Mouse (Mus musculus) heart, embryonic 11.5 days (tissue): ENCODE measurements around the gene Ccdc8. TPM values are rescaled to one million over a fixed set of nuclear protein-coding genes. Genes with fewer than 3 reads are reported as not detected.
"Not testable (repeated sequence)": the region's sequence is repeated elsewhere in the genome, so short reads cannot be mapped to it uniquely, and the experiment has no call there.

Experiments
- ATAC-seq: fragments of 200-750 bp; cut with Nextera tagmentation; replicated peaks from 2 replicates; pipeline ENCODE4 v1.8.0; 2017; ENCODE audit warnings: moderate library complexity; ENCODE audit not compliant: insufficient number of reproducible peaks, low FRiP score, low TSS enrichment
- H3K27ac ChIP-seq: fragments of 300-500 bp; sonication (generic); 2 replicates; pipeline ENCODE4 v1.5.1; 2014; ENCODE audit warnings: mild to moderate bottlenecking, low read depth, low read length
- H3K27me3 ChIP-seq: fragments of 300-500 bp; sonication (generic); 2 replicates; pipeline ENCODE4 v1.6.1; 2014; ENCODE audit warnings: mild to moderate bottlenecking, low read length, mixed read lengths; ENCODE audit not compliant: control insufficient read depth, insufficient read depth
- H3K36me3 ChIP-seq: fragments of 300-500 bp; sonication (generic); 2 replicates; pipeline ENCODE4 v1.6.1; 2014; ENCODE audit warnings: mild to moderate bottlenecking, low read length, moderate library complexity, mixed read lengths; ENCODE audit not compliant: control insufficient read depth, insufficient read depth
- H3K4me1 ChIP-seq: fragments of 300-500 bp; sonication (generic); 2 replicates; pipeline ENCODE4 v1.6.1; 2014; ENCODE audit warnings: low read length; ENCODE audit not compliant: control insufficient read depth, insufficient read depth
- H3K4me2 ChIP-seq: fragments of 300-500 bp; sonication (generic); 2 replicates; pipeline ENCODE4 v1.6.1; 2014; ENCODE audit warnings: mild to moderate bottlenecking, moderate library complexity
- H3K4me3 ChIP-seq: fragments of 300-500 bp; sonication (generic); 2 replicates; pipeline ENCODE4 v1.5.1; 2014; ENCODE audit warnings: low read depth, low read length
- H3K9ac ChIP-seq: fragments of 300-500 bp; sonication (generic); 2 replicates; pipeline ENCODE4 v1.6.1; 2014; ENCODE audit warnings: mild to moderate bottlenecking, low read depth, low read length, moderate library complexity
- H3K9me3 ChIP-seq: fragments of 300-500 bp; sonication (generic); replicated peaks from 2 replicates; pipeline ENCODE4 v1.6.1; 2016; ENCODE audit warnings: low read length; ENCODE audit not compliant: control insufficient read depth
- WGBS: fragments of 180-500 bp; shearing (Covaris S2); extraction: QIAGEN DNeasy Blood & Tissue Kit; methylation state at CpG from one replicate; pipeline ENCODE4 v1.1.7; 2014; ENCODE audit not compliant: insufficient replicate concordance; 5-methylcytosine and 5-hydroxymethylcytosine counted together
- polyA plus RNA-seq: library from polyadenylated mRNA; unstranded; fragments of >200 nt; fragmentation: Nextera tagmentation; extraction: Ambion mirVana; gene quantifications from 2 replicates; pipeline ENCODE4 v1.2.1, GENCODE M21; 2014

Gene Ccdc8
- polyA plus RNA-seq, 1 experiment from 2014 or later: 22.6 TPM

- peaks cover 32% of the 10 kb centered on the region for H3K4me1 ChIP-seq
- no peaks in the 10 kb centered on the region for H3K9me3 ChIP-seq
- 48% methylated on average over 8 of the region's 8 CpGs for WGBS
- no peak for ATAC-seq
- H3K36me3 ChIP-seq: no peaks in the 10 kb centered on the region
- peaks cover 51% of the 10 kb centered on the region for H3K27me3 ChIP-seq
- no peak overlapping the region for H3K4me2 ChIP-seq
- no peak overlapping the region for H3K27ac ChIP-seq
- H3K4me3 ChIP-seq: no peak overlapping the region
- H3K9ac ChIP-seq: no peak overlapping the region
Measured at GRCm38 (mm10) chr7:16948923-16949458, 43.5 kb upstream of the Ccdc8 start.

GRCm38 (mm10) chr7:16949908-16950841 lies 42.3 kb upstream of the Ccdc8 start:
- H3K4me3 ChIP-seq: peak overlapping the region; percentile 25
- no peaks in the 10 kb centered on the region for H3K36me3 ChIP-seq
- no peaks in the 10 kb centered on the region for H3K9me3 ChIP-seq
- H3K9ac ChIP-seq: peak overlapping the region; percentile 17; the same call in 1 of the 2 replicates
- H3K4me2 ChIP-seq: peak overlapping the region; percentile 64
- peaks cover 28% of the 10 kb centered on the region for H3K4me1 ChIP-seq
- H3K27me3 ChIP-seq: peaks cover 46% of the 10 kb centered on the region
- 0 out of 2 replicates have a peak, but pooled peaks have one; percentile 32 for ATAC-seq
- no peak overlapping the region for H3K27ac ChIP-seq
- 12% methylated on average over 29 of the region's 29 CpGs for WGBS

- Histone ChIP-seq H3K4me3 (no peak overlapping the region), H3K9me3 (no peaks in the 10 kb centered on the region), H3K4me2 (no peak overlapping the region), H3K27me3 (peaks cover 38% of the 10 kb centered on the region), H3K9ac (no peak overlapping the region), H3K27ac (no peak overlapping the region), H3K36me3 (no peaks in the 10 kb centered on the region), H3K4me1 (peaks cover 28% of the 10 kb centered on the region)
- WGBS: 25% methylated on average over 18 of the region's 18 CpGs
- peak; percentile 69 for ATAC-seq
Measured at GRCm38 (mm10) chr7:16950861-16951635, 41.5 kb upstream of the Ccdc8 start.

- H3K9me3 ChIP-seq, H3K4me1 ChIP-seq, H3K27ac ChIP-seq, H3K9ac ChIP-seq, H3K4me2 ChIP-seq, H3K36me3 ChIP-seq, H3K4me3 ChIP-seq, ATAC-seq: not testable (repeated sequence)
- 55% methylated on average over 2 of the region's 2 CpGs for WGBS
- peaks cover 11% of the 10 kb centered on the region for H3K27me3 ChIP-seq
Measured at GRCm38 (mm10) chr7:16953776-16954175, 38.7 kb upstream of the Ccdc8 start.

GRCm38 (mm10) chr7:16955712-16956111 lies 36.8 kb upstream of the Ccdc8 start:
- Histone ChIP-seq H3K9me3 (no peaks in the 10 kb centered on the region), H3K4me3 (no peak overlapping the region), H3K9ac (no peak overlapping the region), H3K27ac (no peak overlapping the region), H3K4me1 (peaks cover 2% of the 10 kb centered on the region; the same call in 1 of the 2 replicates), H3K4me2 (no peak overlapping the region), H3K27me3 (peaks cover 5% of the 10 kb centered on the region), H3K36me3 (no peaks in the 10 kb centered on the region)
- ATAC-seq: no peak
- 56% methylated on average over 4 of the region's 4 CpGs for WGBS

GRCm38 (mm10) chr7:16956410-16957265 lies 35.9 kb upstream of the Ccdc8 start:
- WGBS: 67% methylated on average over 15 of the region's 15 CpGs
- no peaks in the 10 kb centered on the region; the same call in 1 of the 2 replicates for H3K4me1 ChIP-seq
- ATAC-seq: no peak

GRCm38 (mm10) chr7:16959539-16960187 lies 32.8 kb upstream of the Ccdc8 start, which contains the start of gene Pnmal1:
Pnmal1 (plus strand) TSS chr7:16959679.
- H3K36me3 ChIP-seq: no peaks in the 10 kb centered on the region
- peak; percentile 36; the same call in 1 of the 2 replicates for ATAC-seq
- no peaks in the 10 kb centered on the region for H3K9me3 ChIP-seq
- no peaks in the 10 kb centered on the region; the same call in 1 of the 2 replicates for H3K4me1 ChIP-seq
- H3K4me2 ChIP-seq: peak within 1 kb of the TSS; percentile 17; the same call in 1 of the 2 replicates
- WGBS: 25% methylated on average over 17 of the region's 17 CpGs
- H3K4me3 ChIP-seq: no peak within 1 kb of the TSS
- H3K27me3 ChIP-seq: peaks cover 5% of the 10 kb centered on the region
- no peak within 1 kb of the TSS for H3K27ac ChIP-seq
- no peak within 1 kb of the TSS for H3K9ac ChIP-seq

More at GRCm38 (mm10) chr7:16956410-16957265, 35.9 kb upstream of the Ccdc8 start:
- Histone ChIP-seq H3K4me2 (no peak overlapping the region), H3K27me3 (peaks cover 5% of the 10 kb centered on the region), H3K9me3 (no peaks in the 10 kb centered on the region), H3K4me3 (no peak overlapping the region), H3K9ac (no peak overlapping the region), H3K36me3 (no peaks in the 10 kb centered on the region), H3K27ac (no peak overlapping the region)
